Mouse (Mus musculus) c-Kit-positive CD71-positive TER-119-negative erythroid progenitor cells, embryonic 14.5 days (primary cell): Measurements from ENCODE around the gene Srek1.

Source experiments
- DNase-seq: peaks from one replicate; pipeline ENCODE4 v3.0.0-alpha.2; 2013; ENCODE audit warnings: low read depth

The Srek1 gene

DNA sequence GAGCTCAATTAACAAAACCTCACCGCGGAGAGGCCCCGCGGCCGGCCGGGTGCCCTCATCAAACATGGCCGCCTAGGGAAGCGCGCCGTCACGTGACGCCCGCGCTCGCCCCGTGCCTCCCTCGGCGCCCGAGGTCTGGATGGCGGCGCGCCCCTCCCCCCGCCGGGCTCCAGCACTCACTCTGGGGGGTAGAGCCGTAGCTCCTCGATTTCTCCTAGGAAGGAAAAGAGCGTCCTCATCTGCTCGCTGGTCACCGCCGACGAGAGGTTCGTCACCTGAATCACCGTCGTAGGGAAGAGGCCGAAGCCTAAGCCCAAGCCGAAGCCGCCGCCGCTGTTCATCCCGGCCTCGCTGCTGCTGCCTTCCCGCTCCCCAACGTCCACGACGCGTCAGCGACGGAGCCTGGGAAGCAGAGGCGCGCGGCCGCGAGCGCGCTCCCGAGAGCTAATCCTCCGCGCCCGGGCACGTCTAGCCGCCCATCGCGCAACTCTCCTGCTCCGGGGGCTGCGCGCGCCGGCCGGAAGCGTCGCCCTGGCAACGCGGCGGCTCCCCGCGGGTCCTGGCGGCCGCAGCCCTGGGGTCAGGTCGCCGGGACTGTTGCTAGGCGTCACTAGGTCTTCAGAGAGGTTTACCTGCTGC is at the start of gene Srek1:
Gene Srek1, minus strand, starts transcription at position 490 of the 639 bp plus-strand sequence.
- peak; percentile 83 for DNase-seq

DNA sequence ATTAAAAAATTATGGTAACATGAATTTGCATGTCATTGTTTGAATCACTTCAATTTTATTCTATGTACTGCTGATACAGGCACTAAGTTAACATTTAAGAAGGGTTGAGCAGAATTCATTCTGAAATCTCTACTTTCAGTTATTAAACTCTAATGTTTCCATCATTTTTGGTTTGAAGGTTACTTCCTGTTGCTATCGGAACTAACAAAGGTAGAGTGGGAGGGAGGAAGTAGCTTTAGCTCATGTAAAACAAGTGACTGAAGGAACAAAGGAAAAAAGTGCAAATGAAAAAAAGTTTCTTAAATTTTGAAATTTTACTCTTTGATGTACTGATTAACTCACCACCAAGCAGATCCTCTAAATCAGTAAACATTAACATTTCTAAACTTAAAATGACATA is 47.9 kb upstream of the Srek1 start:
- DNase-seq: no peak

DNA sequence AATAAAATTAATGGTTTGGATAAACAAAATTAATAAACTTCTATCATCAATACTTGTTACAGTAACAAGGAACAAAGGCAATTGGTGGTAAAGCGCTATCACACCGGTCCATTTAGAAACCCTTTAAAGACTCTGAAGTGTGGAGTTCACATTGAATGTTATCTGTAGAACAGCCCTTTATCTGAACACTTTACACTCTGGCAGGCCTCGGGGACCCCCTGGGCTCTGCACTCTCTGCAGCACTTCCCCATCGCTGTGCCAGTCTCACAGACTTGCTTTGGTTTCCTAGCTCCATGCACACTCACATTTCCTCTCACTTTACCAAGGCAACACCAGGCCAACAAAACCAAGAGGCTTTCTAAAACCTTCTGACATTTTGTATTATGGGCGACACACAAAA is 45.0 kb upstream of the Srek1 start:
- no peak for DNase-seq

DNA sequence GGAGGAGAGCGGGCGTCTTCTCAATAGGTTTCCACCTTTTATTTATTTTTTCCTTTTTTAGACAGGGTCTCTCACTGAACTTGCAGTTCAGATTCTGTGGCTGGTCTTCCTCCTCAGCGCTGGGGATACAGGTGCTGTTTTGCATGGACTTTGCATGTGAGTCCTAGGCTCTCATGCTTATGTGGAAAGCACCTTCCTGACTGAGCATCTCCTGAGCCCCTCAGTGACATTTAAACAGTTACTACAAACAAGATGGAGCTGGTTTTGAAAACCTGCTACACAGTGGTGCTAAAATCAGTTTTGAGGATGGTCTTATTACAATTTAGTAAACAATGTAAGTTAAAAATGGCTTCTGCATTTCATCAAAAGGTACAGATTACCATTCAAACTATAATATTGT is 43.5 kb upstream of the Srek1 start:
- DNase-seq: no peak

DNA sequence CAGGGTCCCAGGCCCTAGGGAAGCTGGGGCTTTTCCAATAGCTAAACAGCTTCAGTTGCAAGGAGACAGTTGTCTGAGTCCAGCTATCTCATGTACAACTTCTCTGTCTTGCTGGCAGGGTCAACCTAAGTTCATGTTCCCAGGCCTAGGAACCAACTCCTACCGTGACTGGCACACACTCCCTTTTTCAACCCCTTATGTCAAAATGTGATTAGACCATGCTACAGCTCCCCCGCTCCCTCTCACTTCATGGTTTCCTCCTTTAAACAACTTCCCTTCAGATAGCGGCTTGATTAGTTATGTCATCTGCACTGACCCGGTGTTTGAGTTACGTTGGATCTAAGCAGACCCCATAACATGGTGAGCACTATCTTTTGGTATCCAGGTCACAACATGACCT is 33.1 kb upstream of the Srek1 start:
- no peak for DNase-seq

DNA sequence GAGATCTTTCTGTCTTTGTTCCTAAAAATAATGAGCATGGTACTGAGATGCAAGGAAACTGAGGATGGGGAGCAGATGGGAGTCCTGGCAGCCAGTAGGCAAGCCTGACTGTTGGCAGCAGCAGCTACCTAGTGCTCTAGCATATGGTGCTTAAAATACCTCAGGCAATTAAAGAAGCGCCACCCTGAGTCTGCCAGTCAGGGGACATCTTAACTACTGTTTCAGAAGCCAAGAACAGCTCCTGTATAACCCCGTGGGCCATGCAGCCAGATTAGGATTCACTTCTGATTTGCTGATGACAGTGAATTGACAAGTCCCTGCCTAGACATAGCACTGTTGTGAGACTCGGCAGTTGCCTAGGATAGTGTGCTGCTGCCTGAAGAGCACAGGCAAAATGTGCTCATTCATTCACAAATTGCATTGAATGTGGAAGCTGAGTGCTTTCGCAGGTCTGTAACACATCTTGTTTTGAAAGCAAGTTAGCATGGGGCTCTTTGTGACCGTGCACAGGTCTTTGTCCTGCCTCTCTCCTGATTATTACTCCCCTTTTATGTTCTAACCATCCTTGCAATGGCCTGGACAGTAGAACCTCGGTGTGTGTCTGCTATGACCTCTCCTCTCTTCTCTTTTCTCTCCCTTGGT is 31.9 kb upstream of the Srek1 start:
- no peak for DNase-seq

DNA sequence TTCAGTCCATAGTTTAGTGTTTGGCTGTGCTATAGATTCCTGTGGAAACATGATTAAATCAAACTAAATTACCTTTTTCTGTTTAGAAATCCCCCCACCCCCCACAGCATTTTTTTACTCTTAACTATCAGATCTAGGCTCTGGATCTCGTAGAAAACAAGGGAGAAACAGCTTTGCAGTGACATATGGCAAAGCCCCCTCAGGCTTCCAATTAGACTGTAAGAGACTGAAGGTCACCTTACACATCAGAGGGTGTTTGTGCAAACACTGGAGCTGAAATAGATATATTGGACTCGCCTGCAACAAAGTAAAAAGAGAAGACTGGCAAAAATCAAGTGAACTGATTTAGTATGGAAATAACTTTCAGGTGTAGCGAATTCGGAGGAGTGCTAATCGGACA is 29.3 kb upstream of the Srek1 start:
- no peak for DNase-seq

DNA sequence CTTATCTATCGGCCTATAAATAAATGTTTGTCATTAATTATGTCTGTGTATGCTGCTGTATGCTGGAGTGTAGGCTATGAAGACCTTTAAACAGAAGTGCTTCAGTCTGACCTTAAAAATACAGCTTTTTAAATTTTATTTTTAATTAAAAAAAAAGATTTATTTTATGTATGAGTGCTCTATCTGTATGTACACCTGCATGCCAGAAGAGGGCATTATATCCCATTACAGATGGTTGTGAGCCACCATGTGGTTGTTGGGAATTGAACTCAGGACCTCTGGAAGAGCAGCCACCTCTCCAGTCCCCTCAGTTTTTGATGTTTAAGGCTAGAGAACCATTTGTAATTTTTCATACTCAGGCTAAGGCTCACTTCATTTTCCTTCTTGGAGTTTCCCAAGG is 26.6 kb upstream of the Srek1 start:
- DNase-seq: no peak

DNA sequence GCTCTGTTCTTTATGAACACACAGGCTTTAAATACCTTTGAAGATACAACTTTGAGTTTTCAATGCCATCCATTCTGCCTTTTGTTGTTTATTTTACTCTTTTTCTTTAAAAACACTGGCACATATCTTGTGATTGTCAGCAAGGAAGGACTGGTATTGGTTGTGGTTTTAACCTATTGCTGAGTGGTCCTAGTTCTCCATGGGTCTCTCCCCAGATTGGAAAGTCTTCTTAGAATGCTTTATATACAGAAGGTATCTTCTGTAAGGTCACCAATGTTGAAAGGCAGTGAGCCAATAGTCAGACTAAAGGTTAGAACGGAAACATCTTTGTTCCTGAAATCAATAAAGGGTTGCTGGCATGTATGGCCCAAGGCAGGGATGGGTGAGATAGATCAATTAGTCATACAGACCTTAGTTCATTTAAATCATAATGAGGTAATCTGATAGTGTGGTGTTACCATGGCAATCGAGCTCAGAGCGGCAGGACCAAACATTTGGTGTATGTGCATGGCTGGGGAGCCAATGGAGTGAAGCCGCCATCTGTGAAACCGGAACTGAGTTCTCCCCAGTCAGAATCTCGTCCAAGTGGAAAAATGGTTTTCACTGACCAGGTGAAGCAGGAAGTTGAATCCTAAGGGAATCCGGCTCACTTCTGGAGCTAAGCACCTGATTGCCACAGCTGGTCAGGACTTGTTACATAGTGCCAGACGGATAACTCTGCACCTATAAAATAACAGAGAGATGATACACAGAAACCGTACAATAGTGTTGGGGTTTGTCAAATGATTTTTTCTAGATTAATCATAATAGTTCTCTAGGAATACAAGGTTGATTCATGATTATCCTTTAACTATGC is 20.5 kb upstream of the Srek1 start:
- no peak for DNase-seq

DNA sequence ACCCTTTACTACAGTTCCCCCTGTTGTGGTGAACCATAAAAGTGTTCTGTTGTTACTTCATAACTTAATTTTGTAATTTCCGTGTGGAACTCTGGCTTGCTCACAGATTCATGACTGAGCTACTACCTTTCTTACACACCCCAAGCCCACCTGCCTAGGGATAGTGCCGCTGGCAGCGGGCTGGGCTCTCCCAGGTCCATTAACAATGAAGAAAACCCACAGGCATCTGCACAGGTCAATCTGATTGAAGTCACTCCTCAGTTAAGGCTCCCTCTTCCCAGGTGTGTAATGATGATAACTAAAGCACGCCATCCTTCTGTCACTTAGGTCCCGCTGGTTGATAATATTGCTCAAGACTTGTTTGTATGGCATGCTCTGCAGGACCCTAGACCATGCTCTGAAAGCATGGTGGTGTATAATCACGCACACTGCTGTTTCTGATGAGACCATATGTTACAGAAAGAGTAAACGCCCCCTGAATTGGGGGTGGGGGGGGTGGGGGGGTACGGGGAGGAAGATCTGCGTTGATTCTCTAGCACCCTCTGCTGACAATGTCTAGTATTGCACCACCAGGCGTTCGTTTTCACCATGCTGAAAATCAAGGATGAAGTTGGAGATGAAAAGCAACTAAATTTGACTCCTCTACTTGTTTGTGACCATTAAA is 5.6 kb upstream of the Srek1 start:
- peak; percentile 21 for DNase-seq

DNA sequence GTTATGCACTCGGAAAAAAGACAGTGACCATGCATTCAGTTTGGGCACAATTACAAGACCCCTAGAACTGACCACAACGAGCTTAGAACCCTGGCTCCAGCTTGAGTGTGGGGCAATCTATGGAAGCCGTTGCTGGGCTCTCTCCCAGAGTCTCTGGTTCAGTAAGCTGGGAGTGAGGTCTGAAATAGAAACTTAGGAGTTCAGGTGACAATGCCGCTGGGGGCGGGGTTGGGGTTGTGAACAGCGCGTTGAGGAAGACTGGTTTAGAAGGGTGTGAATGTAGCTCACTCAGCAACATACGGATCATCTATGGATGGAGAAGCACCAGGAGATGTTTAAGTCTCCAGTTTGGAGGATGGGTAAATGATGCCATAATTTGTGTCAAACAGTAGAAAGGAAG is 2.7 kb upstream of the Srek1 start:
- no peak for DNase-seq

DNA sequence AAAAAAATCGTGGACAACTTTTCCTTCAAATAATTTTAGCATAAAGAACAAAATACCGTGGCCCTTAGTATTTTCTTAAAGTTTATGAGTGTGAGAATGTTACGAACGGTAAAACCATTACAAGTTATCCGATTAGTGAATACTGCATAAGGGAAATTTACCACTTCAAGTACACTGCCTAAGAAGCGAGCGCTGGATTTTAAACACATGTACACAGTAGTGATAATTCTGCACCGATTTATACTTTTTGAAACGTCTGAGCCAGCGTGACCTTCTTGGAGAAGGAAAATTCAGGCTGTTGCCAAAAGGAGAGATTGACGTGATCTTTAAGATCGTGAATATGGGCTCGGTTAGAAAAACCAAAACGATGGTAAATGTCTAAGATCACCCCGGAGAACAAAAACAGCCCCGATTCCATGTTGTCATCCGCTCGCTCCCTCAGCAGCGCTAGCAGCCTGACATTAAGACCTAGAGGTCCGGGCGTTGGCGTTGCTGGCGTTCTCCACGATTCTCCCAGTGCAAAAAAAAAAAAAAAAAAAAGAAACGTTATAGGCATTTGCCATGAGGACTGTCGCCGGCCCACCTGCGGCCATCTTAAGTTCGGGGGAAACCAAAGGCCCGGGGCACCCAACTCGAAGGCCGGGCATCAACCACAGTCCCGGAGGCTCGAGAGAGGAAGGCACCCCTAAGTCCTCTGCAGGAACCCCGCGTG is 845 bp downstream of the Srek1 start:
- DNase-seq: no peak

DNA sequence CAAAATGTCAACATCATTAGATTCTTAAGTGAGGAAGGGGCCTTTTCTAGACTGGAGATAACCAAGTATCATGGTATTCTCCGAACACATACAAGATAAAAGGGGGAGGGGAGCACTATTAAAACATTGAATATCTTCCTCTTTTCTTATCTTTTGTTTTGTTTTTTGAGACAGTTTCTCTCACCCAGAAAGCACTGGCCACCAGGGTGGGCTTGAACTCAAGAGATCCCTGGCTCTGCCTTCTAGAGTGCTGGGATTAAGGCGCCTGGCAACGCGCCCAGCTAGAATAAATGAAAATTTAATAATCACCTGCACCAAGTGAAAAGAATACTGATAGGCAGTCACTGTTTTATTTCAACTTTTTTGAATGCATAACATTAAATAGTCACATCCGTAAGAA is 1.5 kb downstream of the Srek1 start:
- no peak for DNase-seq

DNA sequence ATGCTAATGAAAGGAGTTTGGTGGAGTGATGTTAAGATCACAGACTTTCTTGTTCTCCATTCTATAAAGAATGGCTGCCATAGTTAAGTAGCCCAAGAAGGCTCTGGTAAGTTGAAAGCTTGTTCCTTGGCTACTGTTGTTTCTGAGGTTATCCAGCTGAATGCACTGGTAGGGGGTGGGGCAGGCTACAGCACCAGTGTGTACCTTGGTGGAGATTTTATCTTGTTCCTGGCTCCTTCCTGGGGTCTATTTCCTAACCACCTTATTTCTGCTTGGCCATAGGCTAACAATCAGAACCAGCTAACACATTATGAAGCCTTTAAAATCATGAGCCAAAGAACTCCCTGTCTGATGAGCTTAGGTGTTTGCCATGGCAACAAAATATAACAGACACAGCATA is 3.6 kb downstream of the Srek1 start:
- DNase-seq: no peak

DNA sequence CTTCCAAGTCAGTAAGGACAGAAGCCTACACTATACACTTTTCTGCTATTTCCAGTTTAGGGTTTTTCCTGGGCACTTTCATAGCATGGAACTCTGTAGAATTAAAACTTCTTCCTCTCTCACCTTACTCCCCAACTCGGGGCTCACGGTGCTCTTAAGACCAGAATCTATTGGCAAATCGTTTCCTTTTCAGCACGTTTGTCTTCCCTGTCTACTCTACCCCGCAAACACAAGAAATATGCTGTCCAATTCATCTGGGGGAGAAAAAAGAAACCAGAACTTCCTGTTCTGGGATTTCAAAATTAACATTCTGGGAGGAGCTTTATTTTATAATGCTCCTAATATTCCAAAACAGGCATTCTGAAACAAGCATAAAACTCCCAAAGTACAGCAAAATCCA is 6.5 kb downstream of the Srek1 start:
- DNase-seq: no peak

DNA sequence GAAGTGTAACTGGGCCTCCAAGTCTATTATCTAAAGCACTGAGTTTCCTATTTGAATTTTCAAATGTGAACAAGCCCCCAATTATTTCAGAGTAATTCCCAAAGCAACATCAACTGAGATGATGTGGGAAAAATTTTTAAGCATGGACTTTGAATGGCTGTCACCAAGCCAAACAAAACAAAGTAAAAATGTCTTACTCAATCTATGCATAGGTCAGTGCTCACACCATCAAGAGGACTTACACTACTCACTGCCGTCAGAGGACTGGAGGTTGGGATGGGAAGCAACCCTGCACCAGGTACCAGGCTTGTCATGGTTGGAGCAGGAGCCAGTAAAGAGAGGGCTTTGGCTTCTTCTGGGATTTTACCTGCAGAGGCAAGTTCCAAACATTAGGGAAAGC is 10.8 kb downstream of the Srek1 start:
- no peak for DNase-seq

DNA sequence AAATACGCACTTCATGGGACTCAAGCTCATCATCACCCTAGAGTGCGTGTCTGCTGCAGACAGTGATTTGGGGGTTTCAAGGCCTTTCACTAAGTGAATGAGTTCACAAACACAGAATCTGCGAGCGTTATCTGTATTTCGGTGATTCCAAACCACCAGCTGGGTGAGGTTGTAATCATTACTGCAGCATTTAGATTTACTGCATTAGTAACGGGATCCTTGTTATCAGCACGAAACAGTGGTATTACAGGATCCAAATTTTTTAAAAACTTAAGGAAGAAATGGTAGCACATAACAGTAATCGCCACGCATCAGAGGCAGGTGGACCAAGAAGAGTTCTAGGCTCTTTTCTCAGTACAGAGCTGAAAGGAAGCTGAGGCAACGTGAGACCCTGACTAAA is 12.4 kb downstream of the Srek1 start:
- no peak for DNase-seq

DNA sequence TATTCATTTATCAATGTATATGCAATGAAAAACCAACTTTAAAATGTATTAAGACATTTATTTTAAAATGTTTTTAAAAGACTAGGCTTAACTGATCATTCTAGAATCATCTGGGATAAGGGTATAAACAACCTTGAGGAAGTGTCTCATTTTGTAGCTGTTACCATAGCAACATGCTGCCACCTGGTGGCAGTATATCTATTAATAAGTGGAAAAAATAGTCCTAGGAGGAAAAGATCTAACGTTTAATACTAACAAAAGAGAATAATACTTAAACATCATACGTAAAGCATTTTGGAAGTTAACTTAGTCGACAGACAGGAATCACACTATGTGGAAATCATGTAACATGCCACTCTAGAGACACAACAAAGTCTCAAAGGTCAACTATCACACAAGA is 23.0 kb downstream of the Srek1 start:
- no peak for DNase-seq

DNA sequence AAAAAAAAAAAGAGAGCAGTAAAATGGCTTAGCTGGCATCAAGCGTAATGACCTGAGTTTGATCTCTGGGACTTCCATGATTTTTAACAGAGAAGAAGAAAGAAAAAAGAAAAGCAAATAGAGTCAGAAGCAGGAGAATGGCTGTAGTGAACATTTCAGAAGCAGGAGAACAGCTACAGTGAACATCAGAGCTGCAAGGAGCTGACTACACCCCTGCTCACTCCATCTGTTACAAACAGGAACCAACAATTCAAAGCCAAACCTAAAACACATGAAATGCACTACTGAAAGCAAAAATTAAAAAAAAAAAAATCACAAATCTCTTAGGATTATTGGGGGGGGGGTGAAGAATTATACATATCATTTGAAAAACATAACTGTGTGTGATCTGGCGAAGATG is 28.7 kb downstream of the Srek1 start:
- no peak for DNase-seq

DNA sequence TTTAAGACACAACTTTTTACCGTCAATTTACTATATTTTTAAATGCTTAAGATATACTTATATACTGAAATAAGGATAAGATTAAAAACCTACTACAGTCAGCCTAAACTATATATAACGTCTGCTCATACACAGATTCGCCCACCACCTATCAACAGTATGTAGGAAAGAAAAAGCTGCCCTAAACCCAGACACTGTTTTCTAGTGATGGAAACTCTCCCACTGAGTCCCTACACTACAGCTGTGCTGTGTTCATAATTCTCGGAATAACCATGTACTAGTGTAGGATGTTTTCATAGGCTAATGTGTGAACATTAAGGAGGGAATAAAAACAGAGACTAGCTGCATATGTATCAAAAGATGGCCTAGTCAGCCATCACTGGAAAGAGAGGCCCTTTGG is 29.2 kb downstream of the Srek1 start:
- no peak for DNase-seq

DNA sequence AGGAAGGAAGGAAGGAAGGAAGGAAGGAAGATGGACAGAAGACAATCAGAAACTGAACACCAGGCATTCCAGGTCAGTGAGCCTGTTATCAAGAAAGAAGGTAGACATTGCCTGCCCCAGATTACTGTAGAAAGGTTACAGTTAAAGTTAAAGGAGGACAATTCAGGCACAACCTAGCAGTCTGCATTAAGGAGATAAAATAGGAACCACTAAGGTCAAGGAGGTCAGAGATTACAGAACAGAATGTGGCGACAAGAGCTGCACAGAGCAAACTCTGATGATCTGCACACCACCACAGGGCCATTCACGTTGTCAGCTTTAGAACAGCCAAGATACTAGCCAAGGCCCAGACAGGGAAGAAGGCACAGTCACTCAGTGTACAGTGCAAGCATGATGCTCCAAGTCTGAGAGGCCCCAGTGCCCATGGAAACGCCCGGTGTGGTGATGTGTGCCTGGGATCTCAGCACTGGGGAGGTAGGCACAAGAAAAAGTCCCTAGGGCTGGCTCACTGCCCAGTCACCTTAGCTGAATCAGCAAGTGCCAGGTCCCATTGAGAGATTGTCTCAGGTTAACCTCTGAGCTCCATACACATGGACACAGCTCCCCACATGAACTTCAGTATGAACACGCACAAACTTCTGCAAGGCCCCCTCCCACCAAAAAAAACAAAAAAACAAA is 38.9 kb downstream of the Srek1 start:
- DNase-seq: peak; percentile 58

DNA sequence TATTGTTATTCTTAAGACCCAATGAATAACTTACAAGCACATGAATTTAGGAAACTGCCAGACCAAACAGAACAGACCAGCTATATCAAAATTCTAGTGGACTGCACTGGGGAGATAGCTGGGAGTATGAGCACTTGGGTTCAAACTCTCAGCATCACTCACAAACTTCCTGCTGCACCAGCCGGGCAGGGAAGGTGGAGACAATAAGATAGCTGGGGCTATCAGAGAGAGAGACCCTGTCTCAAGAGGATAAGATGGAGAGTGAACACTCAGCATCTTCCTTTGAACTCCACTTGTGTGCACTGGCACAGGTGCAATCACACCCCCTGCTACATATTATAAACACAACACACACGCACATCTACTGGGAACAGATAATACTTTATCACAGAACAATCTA is 47.5 kb downstream of the Srek1 start:
- no peak for DNase-seq
